Mouse (Mus musculus) kidney, adult 9 months (tissue): ENCODE measurements around the gene Ccdc86.
A peak's percentile ranks its signal among the peaks of the same experiment; 100 is the strongest.

Experiments
- DNase-seq: peaks from one replicate; pipeline ENCODE4 v3.0.0; 2022

Ccdc86 gene

DNA sequence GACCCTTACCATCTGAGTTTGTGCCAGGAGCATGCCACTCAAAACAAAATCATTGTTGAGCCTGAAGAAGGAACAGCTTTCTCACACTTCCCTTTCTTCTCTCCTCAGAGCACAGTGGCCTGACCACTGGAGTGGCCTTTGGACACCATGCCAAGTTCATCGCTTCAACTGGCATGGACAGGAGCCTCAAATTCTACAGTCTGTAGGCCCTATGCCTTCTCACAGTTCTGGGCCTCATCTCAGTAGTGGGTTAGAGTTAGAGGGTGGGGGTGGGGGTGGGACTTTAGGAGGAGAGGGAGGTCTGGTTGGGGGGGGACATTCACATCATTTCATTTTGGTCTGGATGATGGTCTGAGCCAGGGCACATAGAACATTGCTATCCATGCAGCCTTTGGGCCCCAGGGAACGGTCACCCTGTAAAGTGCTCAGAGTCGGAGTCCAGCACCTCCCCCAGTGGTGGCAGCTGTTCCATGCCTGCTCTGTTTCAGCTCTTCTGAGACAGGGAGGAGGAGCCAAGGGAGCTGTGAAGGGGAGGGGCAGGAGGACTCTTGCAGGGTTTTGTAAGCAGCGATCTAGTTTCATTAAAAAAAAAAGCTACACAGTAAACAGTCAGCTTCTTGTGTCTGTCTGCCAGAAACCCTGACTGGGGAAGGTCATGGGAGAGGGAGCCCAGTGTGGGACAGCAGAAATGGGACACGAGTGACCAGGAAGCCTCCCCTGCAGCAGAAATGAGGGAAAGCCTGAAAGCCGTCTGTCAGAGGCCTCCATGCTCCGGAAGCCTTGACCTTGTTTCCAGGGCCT lies 43.9 kb downstream of the Ccdc86 start:
- peak; percentile 78 for DNase-seq

DNA sequence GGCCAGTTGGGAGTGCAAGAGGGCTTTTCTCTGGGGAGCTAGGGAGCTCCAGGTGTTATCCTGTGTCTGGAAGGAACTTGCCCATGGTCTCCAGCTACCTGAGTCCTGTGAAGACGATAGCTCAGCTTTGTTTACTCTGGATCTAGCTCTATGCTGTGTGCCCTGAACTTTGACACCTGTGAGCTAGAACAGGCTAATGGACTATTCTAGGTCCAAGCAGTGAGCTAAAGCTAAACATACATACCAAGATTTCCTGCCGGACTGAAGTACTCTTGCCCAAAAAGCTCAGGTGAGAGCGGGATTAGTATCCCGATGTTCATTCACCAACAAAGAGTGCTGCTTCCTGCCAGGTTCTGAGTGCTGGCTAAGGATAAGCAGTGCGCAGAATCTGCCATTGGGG lies 44.6 kb downstream of the Ccdc86 start:
- no peak for DNase-seq

GRCm38 (mm10) chr19:10901046-10901445 lies 48.0 kb downstream of the Ccdc86 start:
- DNase-seq: no peak

DNA sequence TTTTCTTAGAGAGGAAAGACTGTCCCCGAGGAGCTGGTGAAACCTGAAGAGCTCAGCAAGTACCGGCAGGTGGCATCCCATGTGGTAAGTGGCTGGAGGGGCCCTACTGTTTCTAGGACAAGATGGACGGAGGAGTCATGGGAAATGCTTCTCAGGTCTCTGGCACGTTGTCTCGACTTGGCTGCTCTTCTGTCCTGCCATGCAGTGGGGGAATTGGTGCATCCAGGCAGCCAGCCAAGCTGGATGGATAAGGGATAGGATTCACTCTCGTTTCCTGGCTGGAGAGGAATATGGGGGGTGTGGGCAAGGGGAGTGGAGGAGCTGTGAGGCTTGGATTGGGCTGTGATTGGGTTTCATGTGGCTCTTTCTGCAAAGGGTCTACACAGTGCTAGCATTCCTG lies 48.8 kb downstream of the Ccdc86 start:
- DNase-seq: no peak

DNA sequence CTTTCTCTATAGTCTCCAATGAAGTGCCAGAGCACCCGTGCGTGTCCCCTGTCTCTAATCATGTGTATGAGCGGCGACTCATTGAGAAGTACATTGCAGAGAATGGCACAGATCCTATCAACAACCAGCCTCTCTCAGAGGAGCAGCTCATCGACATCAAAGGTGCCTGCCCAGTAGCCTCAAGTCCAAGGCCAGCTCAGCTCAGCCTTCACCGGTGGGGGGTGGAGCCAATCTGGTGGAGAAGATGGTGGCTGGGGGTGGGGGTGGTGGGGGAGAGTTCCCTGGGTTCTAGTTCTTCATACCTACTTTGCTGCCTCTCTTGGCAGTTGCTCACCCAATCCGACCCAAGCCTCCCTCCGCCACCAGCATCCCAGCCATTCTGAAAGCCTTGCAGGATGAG lies 51.6 kb downstream of the Ccdc86 start:
- DNase-seq: no peak

- DNase-seq: no peak
These were observed 52.2 kb downstream of the Ccdc86 start for GRCm38 (mm10) chr19:10896849-10897248.

DNA sequence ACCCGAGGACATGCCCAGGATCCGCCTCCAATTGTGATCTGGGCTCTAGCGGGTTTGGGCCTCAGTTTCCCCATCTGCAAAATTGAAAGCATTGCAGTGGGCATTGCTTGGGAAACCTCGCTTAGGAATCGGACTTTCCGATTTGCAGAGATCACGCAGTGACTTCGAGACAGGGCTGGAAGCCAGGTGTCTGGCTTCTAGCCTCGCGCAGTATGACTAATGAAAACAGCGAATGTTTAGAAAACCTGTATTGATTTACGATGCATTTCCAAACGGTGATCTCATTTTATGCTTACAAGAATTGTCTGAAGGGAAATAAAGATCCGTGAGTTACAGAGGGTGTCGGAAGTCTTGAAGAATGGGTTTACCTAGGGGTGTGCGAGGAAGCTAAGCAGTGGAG lies 53.4 kb downstream of the Ccdc86 start:
- no peak for DNase-seq

GRCm38 (mm10) chr19:10895016-10895528 lies 54.0 kb downstream of the Ccdc86 start, which contains the start of gene Prpf19:
Gene Prpf19, plus strand, starts transcription at chr19:10895231.
- peak; percentile 98 for DNase-seq

GRCm38 (mm10) chr19:10892201-10892600 lies 56.9 kb downstream of the Ccdc86 start:
- no peak for DNase-seq
